Mouse (Mus musculus) ES-E14 (cell line): ENCODE results near the gene Ube2e2. TPM values are rescaled to one million over a fixed set of nuclear protein-coding genes. Genes with fewer than 3 reads are reported as not detected.

Source experiments
- DNase-seq: peaks from one replicate; pipeline ENCODE4 v3.0.0-alpha.2; 2013; ENCODE audit warnings: low read depth, low spot score
- H3K27ac ChIP-seq: 2 replicates; pipeline ENCODE4 v1.5.1; 2012; ENCODE audit warnings: low read depth, mild to moderate bottlenecking, low read length, moderate library complexity, mixed read lengths; ENCODE audit not compliant: poor library complexity, insufficient read depth, severe bottlenecking
- H3K36me3 ChIP-seq: 2 replicates; pipeline ENCODE4 v1.6.1; 2012; ENCODE audit warnings: mild to moderate bottlenecking, low read length, moderate library complexity, mixed read lengths; ENCODE audit not compliant: control insufficient read depth, poor library complexity, insufficient read depth, severe bottlenecking
- H3K4me1 ChIP-seq, 2 experiments: fragments of 150-350 bp in 1 of 2; sonication (generic) in 1 of 2; 2 replicates each; pipeline ENCODE4 v1.6.1; 2012; ENCODE audit warnings: low read length in 2 of 2, mild to moderate bottlenecking in 1 of 2, mixed read lengths in 1 of 2; ENCODE audit not compliant: control insufficient read depth in 2 of 2, insufficient read depth in 2 of 2, poor library complexity in 1 of 2
- H3K4me3 ChIP-seq, 2 experiments: fragments of 150-350 bp in 1 of 2; sonication (generic) in 1 of 2; 2 replicates each; pipeline ENCODE4 v1.5.1; 2012; ENCODE audit warnings: low read length in 2 of 2, low read depth in 1 of 2, mild to moderate bottlenecking in 1 of 2, mixed read lengths in 1 of 2; ENCODE audit not compliant: insufficient read depth in 1 of 2, poor library complexity in 1 of 2, severe bottlenecking in 1 of 2
- H3K9ac ChIP-seq: 2 replicates; pipeline ENCODE4 v1.6.1; 2012; ENCODE audit warnings: low read depth, mild to moderate bottlenecking, low read length, mixed read lengths; ENCODE audit not compliant: poor library complexity, insufficient read depth, severe bottlenecking
- H3K9me3 ChIP-seq: fragments of 150-350 bp; sonication (generic); 2 replicates; pipeline ENCODE4 v1.6.1; 2012; ENCODE audit warnings: low read depth, mild to moderate bottlenecking, low read length; ENCODE audit not compliant: control insufficient read depth, insufficient read depth
- CHD2 ChIP-seq: IDR thresholded peaks from 2 replicates; pipeline ENCODE4 v1.6.1; 2014; ENCODE audit warnings: mild to moderate bottlenecking, low read depth, low read length, inconsistent platforms
- HCFC1 ChIP-seq: IDR thresholded peaks from 2 replicates; pipeline ENCODE4 v1.6.1; 2012; ENCODE audit warnings: low read length, inconsistent platforms, borderline replicate concordance; ENCODE audit not compliant: insufficient read depth
- MAFK ChIP-seq: IDR thresholded peaks from 2 replicates; pipeline ENCODE4 v1.6.1; 2014; ENCODE audit warnings: mild to moderate bottlenecking, low read depth, low read length, inconsistent platforms; ENCODE audit not compliant: insufficient read depth
- ZC3H11A ChIP-seq: IDR thresholded peaks from 2 replicates; pipeline ENCODE4 v1.6.1; 2012; ENCODE audit warnings: low read depth, mild to moderate bottlenecking, inconsistent platforms, low read length, borderline replicate concordance
- ZNF384 ChIP-seq: IDR thresholded peaks from 2 replicates; pipeline ENCODE4 v1.6.1; 2012; ENCODE audit warnings: low read depth, low read length, inconsistent platforms
- in situ Hi-C, 2 experiments: fragments of 600-800 bp; cut with MboI; formaldehyde crosslinking; loops; one replicate each; pipeline ENCODE4 v1.15.1; 2025; ENCODE audit warnings: low sequenced_read_pairs in 2 of 2, inconsistent platforms in 1 of 2; ENCODE audit not compliant: unreplicated experiment in 2 of 2
- total RNA-seq: library from RNA; depleted of rRNA; stranded (reverse); fragments of 300-350 nt; gene quantifications from 2 replicates; pipeline ENCODE4 v1.2.3, GENCODE M21; 2012

Ube2e2 gene
- total RNA-seq, 1 experiment, result 8.1 TPM

- no peak overlapping the region for H3K27ac ChIP-seq
- no peak for TF ChIP-seq ZNF384
- no peak for TF ChIP-seq ZC3H11A
- TF ChIP-seq HCFC1, result no peak
- TF ChIP-seq CHD2, result no peak
- TF ChIP-seq MAFK, result no peak
- no peak overlapping the region for H3K4me3 ChIP-seq
- no peaks in the 10 kb centered on the region for H3K36me3 ChIP-seq
- peaks cover 0 to 1% of the 10 kb centered on the region in 2 experiments; a peak in 1 of 4 replicates for H3K4me1 ChIP-seq
- no peak overlapping the region for H3K9ac ChIP-seq
- H3K9me3 ChIP-seq, result no peaks in the 10 kb centered on the region
- DNase-seq, result no peak
- in situ Hi-C loops, result no loop called here
These were observed 226.3 kb downstream of the Ube2e2 start for GRCm38 (mm10) chr14:18667755-18668154.

GRCm38 (mm10) chr14:18666251-18666650 is 227.8 kb downstream of the Ube2e2 start:
- in situ Hi-C loops, result no loop called here
- no peaks in the 10 kb centered on the region for H3K36me3 ChIP-seq
- peaks cover 0 to 1% of the 10 kb centered on the region in 2 experiments; a peak in 1 of 4 replicates for H3K4me1 ChIP-seq
- TF ChIP-seq HCFC1 (no peak), ZNF384 (no peak), MAFK (no peak), ZC3H11A (no peak), CHD2 (no peak)
- no peaks in the 10 kb centered on the region for H3K9me3 ChIP-seq
- peak; percentile 16 for DNase-seq
- H3K4me3 ChIP-seq, result no peak overlapping the region
- H3K27ac ChIP-seq, result no peak overlapping the region
- no peak overlapping the region for H3K9ac ChIP-seq

GRCm38 (mm10) chr14:18665267-18666024 is 228.6 kb downstream of the Ube2e2 start:
- no peak for TF ChIP-seq HCFC1
- no peak for TF ChIP-seq ZC3H11A
- TF ChIP-seq CHD2, result no peak
- no peak for TF ChIP-seq ZNF384
- TF ChIP-seq MAFK, result no peak
- DNase-seq, result no peak
- Histone ChIP-seq H3K9me3 (peaks cover 2% of the 10 kb centered on the region), H3K4me1 (peaks cover 0 to 1% of the 10 kb centered on the region in 2 experiments; a peak in 1 of 4 replicates), H3K27ac (no peak overlapping the region), H3K9ac (no peak overlapping the region), H3K36me3 (no peaks in the 10 kb centered on the region), H3K4me3 (no peak overlapping the region)
- in situ Hi-C loops, result no loop called here

- no peak for DNase-seq
- Histone ChIP-seq H3K36me3 (no peaks in the 10 kb centered on the region), H3K4me1 (peaks cover 0 to 1% of the 10 kb centered on the region in 2 experiments; a peak in 1 of 4 replicates), H3K4me3 (no peak overlapping the region), H3K9me3 (peaks cover 11% of the 10 kb centered on the region), H3K27ac (no peak overlapping the region), H3K9ac (no peak overlapping the region)
- TF ChIP-seq ZC3H11A, result no peak
- no peak for TF ChIP-seq CHD2
- TF ChIP-seq MAFK, result no peak
- no peak for TF ChIP-seq ZNF384
- no peak for TF ChIP-seq HCFC1
- in situ Hi-C loops, result no loop called here
These were observed 230.4 kb downstream of the Ube2e2 start for GRCm38 (mm10) chr14:18663666-18664065.
